Mouse (Mus musculus) CH12.LX (cell line): Measurements from ENCODE around the gene Ulk4. TPM values are rescaled to one million over a fixed set of nuclear protein-coding genes. Genes with fewer than 3 reads are reported as not detected.

Experiments
- DNase-seq: peaks from one replicate; pipeline ENCODE4 v3.0.0-alpha.2; 2013; ENCODE audit errors: extremely low read depth
- H3K27ac ChIP-seq: 2 replicates; pipeline ENCODE4 v1.5.1; 2012; ENCODE audit warnings: low read depth, mild to moderate bottlenecking, control low read depth, moderate library complexity; ENCODE audit not compliant: insufficient read depth
- H3K27me3 ChIP-seq: replicated peaks from 2 replicates; pipeline ENCODE3; 2012; ENCODE audit warnings: inconsistent platforms
- H3K36me3 ChIP-seq, 2 experiments: replicated peaks in 1 of 2; 2 replicates each; pipeline versions ENCODE3 to v1.6.1; 2012; ENCODE audit warnings: inconsistent platforms in 1 of 2, low read length in 1 of 2, mild to moderate bottlenecking in 1 of 2, mixed read lengths in 1 of 2, moderate library complexity in 1 of 2; ENCODE audit not compliant: control insufficient read depth in 1 of 2, insufficient read depth in 1 of 2
- H3K4me1 ChIP-seq, 2 experiments: 2 replicates each; pipeline ENCODE4 v1.6.1; 2012; ENCODE audit warnings: inconsistent platforms in 1 of 2, moderate library complexity in 1 of 2; ENCODE audit not compliant: insufficient read depth in 2 of 2, control insufficient read depth in 1 of 2
- H3K4me2 ChIP-seq: 2 replicates; pipeline ENCODE4 v1.6.1; 2012; ENCODE audit warnings: low read depth, mild to moderate bottlenecking, control low read depth; ENCODE audit not compliant: poor library complexity, insufficient read depth, severe bottlenecking
- H3K4me3 ChIP-seq, 3 experiments: fragments of 150-350 bp in 1 of 3; sonication (generic) in 1 of 3; replicated peaks in 1 of 3; 2 replicates each; pipeline versions ENCODE3 to v1.5.1; 2011 to 2012; ENCODE audit warnings: low read depth in 2 of 3, low read length in 2 of 3, mild to moderate bottlenecking in 2 of 3, moderate library complexity in 2 of 3, control low read depth in 1 of 3, improper control_type of control experiment in 1 of 3, inconsistent platforms in 1 of 3, mixed read lengths in 1 of 3; ENCODE audit not compliant: poor library complexity in 1 of 3
- H3K79me2 ChIP-seq: replicated peaks from 2 replicates; pipeline ENCODE4 v1.6.1; 2012; ENCODE audit warnings: mild to moderate bottlenecking, moderate library complexity; ENCODE audit not compliant: control insufficient read depth, poor library complexity, insufficient read depth, severe bottlenecking; ENCODE audit errors: extremely low read depth
- H3K9ac ChIP-seq: 2 replicates; pipeline ENCODE4 v1.6.1; 2012; ENCODE audit warnings: low read depth, mild to moderate bottlenecking, control low read depth, moderate library complexity; ENCODE audit not compliant: insufficient read depth
- H3K9me3 ChIP-seq: replicated peaks from 2 replicates; pipeline ENCODE3; 2012; ENCODE audit warnings: low read length, inconsistent platforms, mixed read lengths
- BHLHE40 ChIP-seq: IDR thresholded peaks from 2 replicates; pipeline ENCODE4 v1.6.1; 2011; ENCODE audit warnings: mild to moderate bottlenecking, low read depth, low read length, improper control_type of control experiment
- CHD2 ChIP-seq: IDR thresholded peaks from 2 replicates; pipeline ENCODE4 v1.6.1; 2011; ENCODE audit warnings: low read length, improper control_type of control experiment
- CTCF ChIP-seq, 2 experiments: IDR thresholded peaks in 1 of 2; conservative IDR thresholded peaks in 1 of 2; 2 replicates each; pipeline ENCODE4 v1.5.1; 2011 to 2012; ENCODE audit warnings: low read depth in 2 of 2, low read length in 2 of 2, improper control_type of control experiment in 1 of 2, inconsistent platforms in 1 of 2, mild to moderate bottlenecking in 1 of 2, moderate library complexity in 1 of 2
- EP300 ChIP-seq: IDR thresholded peaks from 2 replicates; pipeline ENCODE4 v1.6.1; 2011; ENCODE audit warnings: low read length, improper control_type of control experiment
- JUN ChIP-seq: IDR thresholded peaks from 2 replicates; pipeline ENCODE4 v1.6.1; 2011; ENCODE audit warnings: low read depth, mild to moderate bottlenecking, low read length, improper control_type of control experiment, moderate library complexity; ENCODE audit not compliant: insufficient read depth
- JUND ChIP-seq: conservative IDR thresholded peaks from 2 replicates; pipeline ENCODE4 v1.6.1; 2011; ENCODE audit warnings: low read depth, low read length, improper control_type of control experiment
- KAT2A ChIP-seq: IDR thresholded peaks from 2 replicates; pipeline ENCODE4 v1.6.1; 2012; ENCODE audit warnings: low read length, improper control_type of control experiment, inconsistent platforms; ENCODE audit not compliant: insufficient replicate concordance
- MAFK ChIP-seq: IDR thresholded peaks from 2 replicates; pipeline ENCODE4 v1.6.1; 2011; ENCODE audit warnings: low read length, improper control_type of control experiment; ENCODE audit not compliant: insufficient replicate concordance
- MEF2A ChIP-seq: IDR thresholded peaks from 2 replicates; pipeline ENCODE4 v1.6.1; 2014; ENCODE audit warnings: low read depth, mild to moderate bottlenecking, inconsistent platforms, low read length, improper control_type of control experiment, borderline replicate concordance
- MXI1 ChIP-seq: IDR thresholded peaks from 2 replicates; pipeline ENCODE4 v1.6.1; 2011; ENCODE audit warnings: mild to moderate bottlenecking, low read depth, low read length, improper control_type of control experiment
- POLR2A ChIP-seq: IDR thresholded peaks from 2 replicates; pipeline ENCODE4 v1.6.1; 2011; ENCODE audit warnings: low read depth, mild to moderate bottlenecking, improper control_type of control experiment, low read length
- POLR2AphosphoS2 ChIP-seq: IDR thresholded peaks from 2 replicates; pipeline ENCODE4 v1.6.1; 2011; ENCODE audit warnings: low read depth, low read length, improper control_type of control experiment
- RAD21 ChIP-seq: IDR thresholded peaks from 2 replicates; pipeline ENCODE4 v1.6.1; 2011; ENCODE audit warnings: low read depth, mild to moderate bottlenecking, low read length, improper control_type of control experiment, moderate library complexity
- RCOR1 ChIP-seq: conservative IDR thresholded peaks from 2 replicates; pipeline ENCODE4 v1.6.1; 2012; ENCODE audit warnings: low read depth, mild to moderate bottlenecking, inconsistent platforms, low read length, improper control_type of control experiment
- SMC3 ChIP-seq: IDR thresholded peaks from 2 replicates; pipeline ENCODE4 v1.6.1; 2011; ENCODE audit warnings: low read depth, low read length, improper control_type of control experiment
- TBP ChIP-seq: conservative IDR thresholded peaks from 2 replicates; pipeline ENCODE4 v1.6.1; 2011; ENCODE audit warnings: low read depth, low read length, improper control_type of control experiment
- UBTF ChIP-seq: IDR thresholded peaks from 2 replicates; pipeline ENCODE4 v1.6.1; 2012; ENCODE audit warnings: low read depth, mild to moderate bottlenecking, inconsistent platforms, low read length, improper control_type of control experiment, moderate library complexity
- ZKSCAN1 ChIP-seq: IDR thresholded peaks from 2 replicates; pipeline ENCODE4 v1.6.1; 2012; ENCODE audit warnings: low read depth, inconsistent platforms, low read length, improper control_type of control experiment, borderline replicate concordance
- ZMIZ1 ChIP-seq: IDR thresholded peaks from 2 replicates; pipeline ENCODE4 v1.6.1; 2012; ENCODE audit warnings: low read depth, mild to moderate bottlenecking, inconsistent platforms, low read length, improper control_type of control experiment
- ZNF384 ChIP-seq: IDR thresholded peaks from 2 replicates; pipeline ENCODE4 v1.6.1; 2012; ENCODE audit warnings: low read depth, low read length, improper control_type of control experiment, inconsistent platforms
- dilution Hi-C: fragments of 300-500 bp; cut with MboI; formaldehyde crosslinking; loops from 2 replicates; pipeline ENCODE4 v1.14.3; 2020; ENCODE audit warnings: low sequenced_read_pairs; ENCODE audit not compliant: extremely low pct_unique_long_range_greater_than_20kb, extremely low pct_ligation_motif_present
- in situ Hi-C: fragments of 300-500 bp; cut with MboI; formaldehyde crosslinking; loops from 3 replicates; pipeline ENCODE4 v1.14.3; 2019; ENCODE audit warnings: low sequenced_read_pairs, low pct_ligation_motif_present, low pct_unique_long_range_greater_than_20kb, mixed read lengths
- polyA plus RNA-seq: library from polyadenylated mRNA; unstranded; fragments of >175 nt; gene quantifications from 2 replicates; pipeline ENCODE4 v1.2.1, GENCODE M21; 2012; ENCODE audit warnings: low read depth; ENCODE audit not compliant: insufficient read length
- total RNA-seq, 2 experiments: library from RNA; depleted of rRNA; stranded (reverse); fragments of 300-350 nt in 1 of 2; fragments of >200 nt in 1 of 2; gene quantifications; 2 replicates each; pipeline ENCODE4 v1.2.3; 2012 to 2014

Gene Ulk4
- total and polyA plus RNA-seq, 3 experiments, result 1.6 to 25.8 (median 18.5) TPM

- Histone ChIP-seq H3K79me2 (no peaks in the 10 kb centered on the region), H3K27ac (no peak overlapping the region), H3K4me3 (no peak overlapping the region), H3K9ac (no peak overlapping the region), H3K36me3 (peaks cover 0 to 12% of the 10 kb centered on the region in 2 experiments), H3K4me2 (no peak overlapping the region), H3K27me3 (no peaks in the 10 kb centered on the region), H3K9me3 (no peaks in the 10 kb centered on the region), H3K4me1 (no peaks in the 10 kb centered on the region)
- DNase-seq, result no peak
- in situ Hi-C loops (no loop called here), dilution Hi-C loops (no loop called here)
- TF ChIP-seq UBTF (no peak), SMC3 (no peak), MEF2A (no peak), MAFK (no peak), BHLHE40 (no peak), TBP (no peak), RAD21 (no peak), POLR2AphosphoS2 (no peak), POLR2A (no peak), CTCF (conservative IDR thresholded peaks at IDR 0.05 in 1 of 2, IDR thresholded peaks at IDR 0.05 in 1 of 2; ENCODE audit: low read depth in 2 of 2, low read length in 2 of 2) (no peak)
These were observed 247.2 kb downstream of the Ulk4 start for GRCm38 (mm10) chr9:121029786-121030185.

- Histone ChIP-seq H3K9ac (no peak overlapping the region), H3K4me2 (no peak overlapping the region), H3K4me1 (peaks cover 0 to 7% of the 10 kb centered on the region in 2 experiments; a peak in 1 of 4 replicates), H3K79me2 (no peaks in the 10 kb centered on the region), H3K9me3 (peaks cover 8% of the 10 kb centered on the region), H3K27me3 (no peaks in the 10 kb centered on the region), H3K4me3 (no peak overlapping the region), H3K27ac (no peak overlapping the region), H3K36me3 (peaks cover 0 to 15% of the 10 kb centered on the region in 2 experiments)
- DNase-seq, result no peak
- dilution Hi-C loops (no loop called here), in situ Hi-C loops (no loop called here)
- no peak for TF ChIP-seq CHD2
These were observed 253.3 kb downstream of the Ulk4 start for GRCm38 (mm10) chr9:121023526-121024264.

GRCm38 (mm10) chr9:121020360-121020759, 256.6 kb downstream of the Ulk4 start:
- Histone ChIP-seq H3K4me1 (peaks cover 0 to 8% of the 10 kb centered on the region in 2 experiments; a peak in 1 of 4 replicates), H3K27me3 (no peaks in the 10 kb centered on the region)
- in situ Hi-C loops, result no loop called here

More at GRCm38 (mm10) chr9:121020360-121020759, 256.6 kb downstream of the Ulk4 start:
- no peaks in the 10 kb centered on the region for H3K79me2 ChIP-seq
- no peak for DNase-seq
- no peak overlapping the region for H3K4me2 ChIP-seq
- no peak overlapping the region for H3K4me3 ChIP-seq
- TF ChIP-seq RCOR1 (no peak), CTCF (conservative IDR thresholded peaks at IDR 0.05 in 1 of 2, IDR thresholded peaks at IDR 0.05 in 1 of 2; ENCODE audit: low read depth in 2 of 2, low read length in 2 of 2) (no peak), JUND (no peak), MEF2A (no peak), ZNF384 (no peak), MXI1 (no peak), ZMIZ1 (no peak), UBTF (no peak), ZKSCAN1 (no peak), EP300 (no peak), JUN (no peak), TBP (no peak), KAT2A (no peak), SMC3 (no peak)
- dilution Hi-C loops, result no loop called here
- H3K9ac ChIP-seq, result no peak overlapping the region
- peaks cover 0 to 15% of the 10 kb centered on the region in 2 experiments for H3K36me3 ChIP-seq
- peaks cover 8% of the 10 kb centered on the region for H3K9me3 ChIP-seq
- H3K27ac ChIP-seq, result no peak overlapping the region
